Mouse (Mus musculus) ES-E14 (cell line): Measurements from ENCODE around the gene Ppm1l. TPM values are rescaled to one million over a fixed set of nuclear protein-coding genes. Genes with fewer than 3 reads are reported as not detected.

Experiments
- DNase-seq: peaks from one replicate; pipeline ENCODE4 v3.0.0-alpha.2; 2013; ENCODE audit warnings: low read depth, low spot score
- H3K27ac ChIP-seq: 2 replicates; pipeline ENCODE4 v1.5.1; 2012; ENCODE audit warnings: low read depth, mild to moderate bottlenecking, low read length, moderate library complexity, mixed read lengths; ENCODE audit not compliant: poor library complexity, insufficient read depth, severe bottlenecking
- H3K36me3 ChIP-seq: 2 replicates; pipeline ENCODE4 v1.6.1; 2012; ENCODE audit warnings: mild to moderate bottlenecking, low read length, moderate library complexity, mixed read lengths; ENCODE audit not compliant: control insufficient read depth, poor library complexity, insufficient read depth, severe bottlenecking
- H3K4me1 ChIP-seq, 2 experiments: fragments of 150-350 bp in 1 of 2; sonication (generic) in 1 of 2; 2 replicates each; pipeline ENCODE4 v1.6.1; 2012; ENCODE audit warnings: low read length in 2 of 2, mild to moderate bottlenecking in 1 of 2, mixed read lengths in 1 of 2; ENCODE audit not compliant: control insufficient read depth in 2 of 2, insufficient read depth in 2 of 2, poor library complexity in 1 of 2
- H3K4me3 ChIP-seq, 2 experiments: fragments of 150-350 bp in 1 of 2; sonication (generic) in 1 of 2; 2 replicates each; pipeline ENCODE4 v1.5.1; 2012; ENCODE audit warnings: low read length in 2 of 2, low read depth in 1 of 2, mild to moderate bottlenecking in 1 of 2, mixed read lengths in 1 of 2; ENCODE audit not compliant: insufficient read depth in 1 of 2, poor library complexity in 1 of 2, severe bottlenecking in 1 of 2
- H3K9ac ChIP-seq: 2 replicates; pipeline ENCODE4 v1.6.1; 2012; ENCODE audit warnings: low read depth, mild to moderate bottlenecking, low read length, mixed read lengths; ENCODE audit not compliant: poor library complexity, insufficient read depth, severe bottlenecking
- H3K9me3 ChIP-seq: fragments of 150-350 bp; sonication (generic); 2 replicates; pipeline ENCODE4 v1.6.1; 2012; ENCODE audit warnings: low read depth, mild to moderate bottlenecking, low read length; ENCODE audit not compliant: control insufficient read depth, insufficient read depth
- CHD2 ChIP-seq: IDR thresholded peaks from 2 replicates; pipeline ENCODE4 v1.6.1; 2014; ENCODE audit warnings: mild to moderate bottlenecking, low read depth, low read length, inconsistent platforms
- HCFC1 ChIP-seq: IDR thresholded peaks from 2 replicates; pipeline ENCODE4 v1.6.1; 2012; ENCODE audit warnings: low read length, inconsistent platforms, borderline replicate concordance; ENCODE audit not compliant: insufficient read depth
- MAFK ChIP-seq: IDR thresholded peaks from 2 replicates; pipeline ENCODE4 v1.6.1; 2014; ENCODE audit warnings: mild to moderate bottlenecking, low read depth, low read length, inconsistent platforms; ENCODE audit not compliant: insufficient read depth
- ZC3H11A ChIP-seq: IDR thresholded peaks from 2 replicates; pipeline ENCODE4 v1.6.1; 2012; ENCODE audit warnings: low read depth, mild to moderate bottlenecking, inconsistent platforms, low read length, borderline replicate concordance
- ZNF384 ChIP-seq: IDR thresholded peaks from 2 replicates; pipeline ENCODE4 v1.6.1; 2012; ENCODE audit warnings: low read depth, low read length, inconsistent platforms
- in situ Hi-C, 2 experiments: fragments of 600-800 bp; cut with MboI; formaldehyde crosslinking; loops; one replicate each; pipeline ENCODE4 v1.15.1; 2025; ENCODE audit warnings: low sequenced_read_pairs in 2 of 2, inconsistent platforms in 1 of 2; ENCODE audit not compliant: unreplicated experiment in 2 of 2
- total RNA-seq: library from RNA; depleted of rRNA; stranded (reverse); fragments of 300-350 nt; gene quantifications from 2 replicates; pipeline ENCODE4 v1.2.3, GENCODE M21; 2012

The Ppm1l gene
- total RNA-seq, 1 experiment, result 5.6 TPM

GRCm38 (mm10) chr3:69576715-69577114 lies 260.1 kb downstream of the Ppm1l start:
- no peak overlapping the region for H3K4me3 ChIP-seq
- H3K27ac ChIP-seq, result no peak overlapping the region
- TF ChIP-seq HCFC1 (no peak), ZC3H11A (no peak), MAFK (no peak), CHD2 (no peak), ZNF384 (no peak)
- in situ Hi-C loops, result no loop called here
- peaks cover 6% of the 10 kb centered on the region; the same call in 1 of the 2 replicates for H3K36me3 ChIP-seq
- no peaks in the 10 kb centered on the region for H3K4me1 ChIP-seq
- no peaks in the 10 kb centered on the region for H3K9me3 ChIP-seq
- no peak overlapping the region for H3K9ac ChIP-seq
- no peak for DNase-seq

GRCm38 (mm10) chr3:69578791-69579190 lies 262.1 kb downstream of the Ppm1l start:
- Histone ChIP-seq H3K4me1 (no peaks in the 10 kb centered on the region), H3K27ac (no peak overlapping the region), H3K9ac (no peak overlapping the region), H3K9me3 (no peaks in the 10 kb centered on the region), H3K36me3 (peaks cover 6% of the 10 kb centered on the region; the same call in 1 of the 2 replicates), H3K4me3 (no peak overlapping the region)
- in situ Hi-C loops, result no loop called here
- no peak for DNase-seq
- TF ChIP-seq ZNF384 (no peak), MAFK (no peak), HCFC1 (no peak), CHD2 (no peak), ZC3H11A (no peak)

GRCm38 (mm10) chr3:69583798-69584197 lies 267.1 kb downstream of the Ppm1l start:
- Histone ChIP-seq H3K4me1 (no peaks in the 10 kb centered on the region), H3K9ac (no peak overlapping the region), H3K36me3 (no peaks in the 10 kb centered on the region), H3K4me3 (no peak overlapping the region), H3K27ac (no peak overlapping the region), H3K9me3 (no peaks in the 10 kb centered on the region)
- TF ChIP-seq ZNF384 (no peak), MAFK (no peak), HCFC1 (no peak), ZC3H11A (no peak), CHD2 (no peak)
- in situ Hi-C loops, result no loop called here
- no peak for DNase-seq

- H3K9ac ChIP-seq, result no peak overlapping the region
- H3K9me3 ChIP-seq, result no peaks in the 10 kb centered on the region
- H3K36me3 ChIP-seq, result no peaks in the 10 kb centered on the region
- no peak for DNase-seq
- H3K4me3 ChIP-seq, result no peak overlapping the region
- peaks cover 0 to under 1% of the 10 kb centered on the region in 2 experiments; a peak in 1 of 4 replicates for H3K4me1 ChIP-seq
- H3K27ac ChIP-seq, result no peak overlapping the region
- in situ Hi-C loops, result no loop called here
- no peak for TF ChIP-seq ZC3H11A
- TF ChIP-seq MAFK, result no peak
- no peak for TF ChIP-seq CHD2
- no peak for TF ChIP-seq ZNF384
- no peak for TF ChIP-seq HCFC1
These were observed 271.6 kb downstream of the Ppm1l start for GRCm38 (mm10) chr3:69588101-69588760.
